Mouse (Mus musculus) thymus, postnatal 4 days (tissue): ENCODE data around the gene Nlgn2.

Source experiments
- DNase-seq: peaks from one replicate; pipeline ENCODE4 v3.0.0; 2021

Nlgn2 gene

GRCm38 (mm10) chr11:69858113-69858998, 20.8 kb upstream of the Nlgn2 start, which contains the start of gene Tnk1:
Tnk1 (minus strand) TSS chr11:69858730.
- DNase-seq, result peak; percentile 7

- DNase-seq, result peak; percentile 82
These were observed 17.8 kb upstream of the Nlgn2 start for GRCm38 (mm10) chr11:69855347-69855746.

GRCm38 (mm10) chr11:69854680-69855079, 17.1 kb upstream of the Nlgn2 start:
- no peak for DNase-seq

GRCm38 (mm10) chr11:69853994-69854393, 16.4 kb upstream of the Nlgn2 start:
- DNase-seq, result no peak

GRCm38 (mm10) chr11:69850754-69851153, 13.2 kb upstream of the Nlgn2 start:
- DNase-seq, result peak; percentile 69

GRCm38 (mm10) chr11:69849884-69850283, 12.3 kb upstream of the Nlgn2 start:
- DNase-seq, result no peak

- DNase-seq, result no peak
These were observed 11.5 kb upstream of the Nlgn2 start for GRCm38 (mm10) chr11:69849128-69849527.

GRCm38 (mm10) chr11:69848021-69848420, 10.4 kb upstream of the Nlgn2 start:
- no peak for DNase-seq

- DNase-seq, result peak; percentile 56
These were observed 9.4 kb upstream of the Nlgn2 start for GRCm38 (mm10) chr11:69846738-69847688.

- peak; percentile 96 for DNase-seq
These were observed 8.7 kb upstream of the Nlgn2 start, which contains the start of gene Plscr3 for GRCm38 (mm10) chr11:69846198-69846680. Plscr3 (plus strand) TSS chr11:69846376.

GRCm38 (mm10) chr11:69838714-69839104, 1.1 kb upstream of the Nlgn2 start:
- DNase-seq, result no peak

- peak; percentile 92 for DNase-seq
These were observed 549 bp upstream of the Nlgn2 start, which contains the start of gene Tmem256 for GRCm38 (mm10) chr11:69837952-69838713. Tmem256 (plus strand) TSS chr11:69838514.

GRCm38 (mm10) chr11:69836703-69837576, 644 bp downstream of the Nlgn2 start:
- peak; percentile 58 for DNase-seq

GRCm38 (mm10) chr11:69835966-69836335, 1.6 kb downstream of the Nlgn2 start:
- no peak for DNase-seq

- no peak for DNase-seq
These were observed 2.1 kb downstream of the Nlgn2 start for GRCm38 (mm10) chr11:69835326-69835965.

GRCm38 (mm10) chr11:69834001-69834549, 3.5 kb downstream of the Nlgn2 start:
- peak; percentile 77 for DNase-seq

GRCm38 (mm10) chr11:69833554-69833953, 4.0 kb downstream of the Nlgn2 start:
- no peak for DNase-seq

- DNase-seq, result no peak
These were observed 8.8 kb downstream of the Nlgn2 start for GRCm38 (mm10) chr11:69828832-69829231.

GRCm38 (mm10) chr11:69823456-69823855, 14.1 kb downstream of the Nlgn2 start:
- DNase-seq, result no peak

- no peak for DNase-seq
These were observed 15.5 kb downstream of the Nlgn2 start, which contains the start of gene Spem1 for GRCm38 (mm10) chr11:69822080-69822479. Spem1 (minus strand) TSS chr11:69822180.
